Mouse (Mus musculus) embryonic facial prominence, embryonic 11.5 days (tissue): ENCODE data around the gene Ntrk1. TPM values are rescaled to one million over a fixed set of nuclear protein-coding genes. Genes with fewer than 3 reads are reported as not detected.

ENCODE experiments used
- ATAC-seq: fragments of 200-750 bp; cut with Nextera tagmentation; replicated peaks from 2 replicates; pipeline ENCODE4 v1.8.0; 2017; ENCODE audit warnings: low read depth; ENCODE audit not compliant: insufficient number of reproducible peaks, low FRiP score, low TSS enrichment
- DNase-seq: peaks from one replicate; pipeline ENCODE4 v3.0.0-alpha.2; 2015; ENCODE audit warnings: low spot score
- H3K27ac ChIP-seq: fragments of 300-500 bp; sonication (generic); replicated peaks from 2 replicates; pipeline ENCODE4 v1.5.1; 2014; ENCODE audit warnings: mild to moderate bottlenecking, low read depth, low read length, control low read depth
- H3K27me3 ChIP-seq: fragments of 300-500 bp; sonication (generic); 2 replicates; pipeline ENCODE4 v1.6.1; 2014; ENCODE audit warnings: mild to moderate bottlenecking, low read length, moderate library complexity, mixed read lengths; ENCODE audit not compliant: control insufficient read depth, insufficient read depth
- H3K36me3 ChIP-seq: fragments of 300-500 bp; sonication (generic); replicated peaks from 2 replicates; pipeline ENCODE4 v1.6.1; 2014; ENCODE audit warnings: low read depth, mild to moderate bottlenecking, low read length, moderate library complexity, mixed read lengths; ENCODE audit not compliant: control insufficient read depth, insufficient read depth
- H3K4me1 ChIP-seq: fragments of 300-500 bp; sonication (generic); 2 replicates; pipeline ENCODE4 v1.6.1; 2014; ENCODE audit warnings: low read length, mixed read lengths; ENCODE audit not compliant: control insufficient read depth, insufficient read depth
- H3K4me2 ChIP-seq: fragments of 300-500 bp; sonication (generic); 2 replicates; pipeline ENCODE4 v1.6.1; 2014; ENCODE audit warnings: low read depth, mild to moderate bottlenecking, control low read depth, low read length, moderate library complexity
- H3K4me3 ChIP-seq: fragments of 300-500 bp; sonication (generic); 2 replicates; pipeline ENCODE4 v1.5.1; 2014; ENCODE audit warnings: low read depth, low read length, control low read depth
- H3K9ac ChIP-seq: fragments of 300-500 bp; sonication (generic); replicated peaks from 2 replicates; pipeline ENCODE4 v1.6.1; 2014; ENCODE audit warnings: mild to moderate bottlenecking, control low read depth, low read length
- H3K9me3 ChIP-seq: fragments of 300-500 bp; sonication (generic); replicated peaks from 2 replicates; pipeline ENCODE4 v1.6.1; 2016; ENCODE audit warnings: mild to moderate bottlenecking, low read length, inconsistent platforms, mixed read lengths; ENCODE audit not compliant: control insufficient read depth
- WGBS: fragments of 180-500 bp; shearing (Covaris S2); extraction: QIAGEN DNeasy Blood & Tissue Kit; methylation state at CpG from one replicate; pipeline ENCODE4 v1.1.7; 2014; 5-methylcytosine and 5-hydroxymethylcytosine counted together
- polyA plus RNA-seq: library from polyadenylated mRNA; unstranded; fragments of >200 nt; fragmentation: Nextera tagmentation; extraction: Ambion mirVana; gene quantifications from 2 replicates; pipeline ENCODE4 v1.2.1, GENCODE M21; 2014

Gene Ntrk1
- polyA plus RNA-seq, 1 experiment from 2014 or later = 7.4 TPM

- DNase-seq = no peak
- no peaks in the 10 kb centered on the region; the same call in 1 of the 2 replicates for H3K4me1 ChIP-seq
Observed at GRCm38 (mm10) chr3:87733098-87733497, 61.9 kb downstream of the Ntrk1 start.

GRCm38 (mm10) chr3:87728696-87729095, 66.3 kb downstream of the Ntrk1 start:
- Histone ChIP-seq H3K9ac (no peak overlapping the region), H3K27me3 (no peaks in the 10 kb centered on the region), H3K27ac (no peak overlapping the region), H3K9me3 (no peaks in the 10 kb centered on the region), H3K4me3 (no peak overlapping the region), H3K4me1 (no peaks in the 10 kb centered on the region), H3K4me2 (no peak overlapping the region), H3K36me3 (peaks cover 20% of the 10 kb centered on the region)
- 92% methylated on average over 6 of the region's 6 CpGs for WGBS
- ATAC-seq (no peak), DNase-seq (no peak)

More at GRCm38 (mm10) chr3:87733098-87733497, 61.9 kb downstream of the Ntrk1 start:
- Histone ChIP-seq H3K9me3 (no peaks in the 10 kb centered on the region), H3K36me3 (peaks cover 26% of the 10 kb centered on the region), H3K4me2 (no peak overlapping the region), H3K27ac (no peak overlapping the region), H3K9ac (no peak overlapping the region), H3K27me3 (no peaks in the 10 kb centered on the region), H3K4me3 (no peak overlapping the region)
- ATAC-seq = no peak
- 84% methylated on average over 4 of the region's 4 CpGs for WGBS

Other genes with a start within 250 kb of the Ntrk1 start
- 11.7 and 13.6 TPM in 2 replicates for gene Arhgef11, start 177.6 kb downstream of the Ntrk1 start, polyA plus RNA-seq
- 0.26 TPM in 1 of 2 replicates, not detected in the other for gene Lrrc71, start 46.5 kb downstream of the Ntrk1 start, polyA plus RNA-seq
- gene Insrr, start 1.8 kb upstream of the Ntrk1 start, polyA plus RNA-seq = 0.86 and 0.94 TPM in 2 replicates
- 4.4 and 7.7 TPM in 2 replicates for gene Pear1, start 29.1 kb upstream of the Ntrk1 start, polyA plus RNA-seq
- not detected in 2 replicates for gene Sh2d2a, start 51.6 kb upstream of the Ntrk1 start, polyA plus RNA-seq
- 21.5 and 21.7 TPM in 2 replicates for gene Prcc, start 90.4 kb upstream of the Ntrk1 start, polyA plus RNA-seq
- gene Hdgf, start 111.2 kb upstream of the Ntrk1 start, polyA plus RNA-seq = 269 and 289 TPM in 2 replicates
- gene Mrpl24, start 124.3 kb upstream of the Ntrk1 start, polyA plus RNA-seq = 73.6 and 79.3 TPM in 2 replicates
- gene Isg20l2, start 135.2 kb upstream of the Ntrk1 start, polyA plus RNA-seq = 51.5 and 52.3 TPM in 2 replicates
- gene Rrnad1, start 135.6 kb upstream of the Ntrk1 start, polyA plus RNA-seq = 13.5 and 16.0 TPM in 2 replicates
- 626 and 642 TPM in 2 replicates for gene Crabp2, start 153.5 kb upstream of the Ntrk1 start, polyA plus RNA-seq
- gene Nes, start 175.9 kb upstream of the Ntrk1 start, polyA plus RNA-seq = 15.1 and 16.2 TPM in 2 replicates
- gene Bcan, start 205.1 kb upstream of the Ntrk1 start, polyA plus RNA-seq = 0.06 TPM in 1 of 2 replicates, not detected in the other
- gene Hapln2, start 232.4 kb upstream of the Ntrk1 start, polyA plus RNA-seq = 0.32 TPM in 1 of 2 replicates, not detected in the other
- gene Gpatch4, start 247.9 kb upstream of the Ntrk1 start, polyA plus RNA-seq = 34.7 and 37.8 TPM in 2 replicates